Mouse (Mus musculus): Measurements from ENCODE around the gene Eif2a. TPM values are rescaled to one million over a fixed set of nuclear protein-coding genes. Genes with fewer than 3 reads are reported as not detected.
"Not testable (repeated sequence)": the region's sequence is repeated elsewhere in the genome, so short reads cannot be mapped to it uniquely, and the experiment has no call there.

Eif2a gene
- polyA plus RNA-seq, 1 experiment from 2014 or later, result 68.2 TPM

GRCm38 (mm10) chr3:58590544-58590943, 64.9 kb downstream of the Eif2a start:
- H3K4me2 ChIP-seq (ENCODE audit: low read depth, low read length); DNase-seq (ENCODE audit: low spot score); H3K9me3 ChIP-seq (replicated peaks; ENCODE audit: control insufficient read depth, low read length); ATAC-seq (replicated peaks; ENCODE audit: insufficient number of reproducible peaks, low FRiP score, low TSS enrichment, low read depth); H3K4me3 ChIP-seq (ENCODE audit: low read depth, low read length); H3K27me3 ChIP-seq (ENCODE audit: control insufficient read depth, insufficient read depth, low read length); H3K9ac ChIP-seq (replicated peaks; ENCODE audit: low read length); H3K36me3 ChIP-seq (replicated peaks; ENCODE audit: control insufficient read depth, insufficient read depth, low read depth, low read length); H3K4me1 ChIP-seq (ENCODE audit: control insufficient read depth, insufficient read depth, low read length); H3K27ac ChIP-seq (replicated peaks; ENCODE audit: low read depth, low read length): not testable (repeated sequence)
- 90% methylated on average over 4 of the region's 4 CpGs for WGBS

GRCm38 (mm10) chr3:58592666-58593065, 67.0 kb downstream of the Eif2a start:
- not testable (repeated sequence) for H3K36me3 ChIP-seq (replicated peaks; ENCODE audit: control insufficient read depth, insufficient read depth, low read depth, low read length); H3K27ac ChIP-seq (replicated peaks; ENCODE audit: low read depth, low read length); DNase-seq (ENCODE audit: low spot score); H3K4me3 ChIP-seq (ENCODE audit: low read depth, low read length); H3K27me3 ChIP-seq (ENCODE audit: control insufficient read depth, insufficient read depth, low read length); H3K4me2 ChIP-seq (ENCODE audit: low read depth, low read length); H3K4me1 ChIP-seq (ENCODE audit: control insufficient read depth, insufficient read depth, low read length); ATAC-seq (replicated peaks; ENCODE audit: insufficient number of reproducible peaks, low FRiP score, low TSS enrichment, low read depth); H3K9me3 ChIP-seq (replicated peaks; ENCODE audit: control insufficient read depth, low read length); H3K9ac ChIP-seq (replicated peaks; ENCODE audit: low read length)
- 93% methylated on average over 7 of the region's 7 CpGs for WGBS

- no peaks in the 10 kb centered on the region; the same call in 1 of the 2 replicates for H3K36me3 ChIP-seq (replicated peaks; ENCODE audit: control insufficient read depth, insufficient read depth, low read depth, low read length)
- WGBS, result 60% methylated on average over 5 of the region's 5 CpGs
These were observed 68.0 kb downstream of the Eif2a start for GRCm38 (mm10) chr3:58593623-58594022.

More at GRCm38 (mm10) chr3:58593623-58594022, 68.0 kb downstream of the Eif2a start:
- Histone ChIP-seq H3K9me3 (replicated peaks; ENCODE audit: control insufficient read depth, low read length) (no peaks in the 10 kb centered on the region), H3K9ac (replicated peaks; ENCODE audit: low read length) (no peak overlapping the region), H3K27me3 (ENCODE audit: control insufficient read depth, insufficient read depth, low read length) (no peaks in the 10 kb centered on the region), H3K27ac (replicated peaks; ENCODE audit: low read depth, low read length) (no peak overlapping the region), H3K4me2 (ENCODE audit: low read depth, low read length) (no peak overlapping the region), H3K4me1 (ENCODE audit: control insufficient read depth, insufficient read depth, low read length) (no peaks in the 10 kb centered on the region), H3K4me3 (ENCODE audit: low read depth, low read length) (no peak overlapping the region)
- DNase-seq (ENCODE audit: low spot score) (no peak), ATAC-seq (replicated peaks; ENCODE audit: insufficient number of reproducible peaks, low FRiP score, low TSS enrichment, low read depth) (no peak)

Other genes with a start within 250 kb of the Eif2a start
- gene Tsc22d2, start 111.1 kb upstream of the Eif2a start, polyA plus RNA-seq (2014; fragmentation: Nextera tagmentation; extraction: Ambion mirVana), result 10.9 and 12.8 TPM in 2 replicates
- 166 and 185 TPM in 2 replicates for gene Serp1, start 71 bp downstream of the Eif2a start, polyA plus RNA-seq (2014; fragmentation: Nextera tagmentation; extraction: Ambion mirVana)
- gene Selenot, start 50.8 kb downstream of the Eif2a start, polyA plus RNA-seq (2014; fragmentation: Nextera tagmentation; extraction: Ambion mirVana), result 23.8 and 24.2 TPM in 2 replicates
- gene Erich6, start 111.4 kb downstream of the Eif2a start, polyA plus RNA-seq (2014; fragmentation: Nextera tagmentation; extraction: Ambion mirVana), result 0.10 TPM in 1 of 2 replicates, not detected in the other
- gene Siah2, start 166.6 kb downstream of the Eif2a start, polyA plus RNA-seq (2014; fragmentation: Nextera tagmentation; extraction: Ambion mirVana), result 3.2 and 4.1 TPM in 2 replicates

All from embryonic facial prominence, embryonic 11.5 days (tissue).